Mouse (Mus musculus) embryonic stem cell, embryonic (primary cell): Measurements from ENCODE around the gene Higd1b.

Source experiments
- CTCF ChIA-PET, 4 experiments: fragments of 300-600 bp in 2 of 4; fragments of 350-600 bp in 2 of 4; sonication (Branson Sonifier 250); formaldehyde crosslinking; loops; one replicate each; lab custom pipeline; 2022; ENCODE audit warnings: inconsistent platforms in 2 of 4; lab: Charles Lee
- POLR2A ChIA-PET, 4 experiments: fragments of 300-600 bp in 2 of 4; fragments of 350-600 bp in 2 of 4; sonication (Branson Sonifier 250); formaldehyde crosslinking; loops; one replicate each; lab custom pipeline; 2022; ENCODE audit warnings: antibody characterized with exemption in 4 of 4, inconsistent platforms in 1 of 4; lab: Charles Lee

Gene Higd1b

GRCm38 (mm10) chr11:102835549-102835948 lies at the start of gene Higd1b:
Gene Higd1b, plus strand, starts transcription at chr11:102835849.
- ChIA-PET POLR2A (interaction anchor here in 3 of 4 experiments (0.7 to 1.9 kb wide), 13 partner anchors 8 to 66 kb away, joined by 3 to 9 read pairs (median 4); no protein-coding TSS in a partner anchor), CTCF (interaction anchor here in 2 of 4 experiments (0.6 to 1.5 kb wide), 7 partner anchors 17 to 324 kb away, joined by 3 to 4 read pairs (median 3); no protein-coding TSS in a partner anchor)

GRCm38 (mm10) chr11:102787688-102788177 lies 47.9 kb upstream of the Higd1b start:
- ChIA-PET POLR2A (interaction anchor here in 2 of 4 experiments (0.6 to 3.5 kb wide), 10 partner anchors 9 to 345 kb away, joined by 3 to 18 read pairs (median 4); no protein-coding TSS in a partner anchor), CTCF (interaction anchor here in 2 of 4 experiments (1.2 to 1.4 kb wide), 2 partner anchors 13 to 14 kb away, joined by 3 to 4 read pairs; no protein-coding TSS in a partner anchor)

GRCm38 (mm10) chr11:102791682-102792445 lies 43.8 kb upstream of the Higd1b start:
- POLR2A ChIA-PET = interaction anchor here in 2 of 4 experiments (0.6 to 1.4 kb wide), 5 partner anchors 16 to 65 kb away, joined by 3 to 4 read pairs (median 3); no protein-coding TSS in a partner anchor
- CTCF ChIA-PET = interaction anchor here in 1 of 4 experiments (0.5 kb wide), 1 partner anchor 56 kb away, joined by 8 read pairs; no protein-coding TSS in a partner anchor

GRCm38 (mm10) chr11:102794157-102794556 lies 41.5 kb upstream of the Higd1b start:
- ChIA-PET CTCF (no interaction called here), POLR2A (interaction anchor here in 3 of 4 experiments (0.5 to 2.5 kb wide), 10 partner anchors 9 to 318 kb away, joined by 3 to 6 read pairs (median 4); partner anchors contain the start of genes Ccdc103 (in 1 of the 3) and Eftud2 (in 1 of the 3))

GRCm38 (mm10) chr11:102803453-102803852 lies 32.2 kb upstream of the Higd1b start:
- ChIA-PET CTCF (interaction anchor here in 2 of 4 experiments (0.7 to 1.7 kb wide), 2 partner anchors 28 to 55 kb away, joined by 3 to 5 read pairs; no protein-coding TSS in a partner anchor), POLR2A (interaction anchor here in 2 of 4 experiments (0.9 to 2.5 kb wide), 11 partner anchors 9 to 312 kb away, joined by 3 to 11 read pairs (median 4); partner anchors contain the start of genes Gjc1 (in 1 of the 2), Hexim1 (in 1 of the 2) and Higd1b (in 1 of the 2))

GRCm38 (mm10) chr11:102808246-102808645 lies 27.4 kb upstream of the Higd1b start:
- ChIA-PET POLR2A (interaction anchor here (0.6 to 3.6 kb wide), 8 partner anchors 8 to 617 kb away, joined by 3 to 11 read pairs (median 4); no protein-coding TSS in a partner anchor), CTCF (interaction anchor here in 1 of 4 experiments (0.7 kb wide), 1 partner anchor 21 kb away, joined by 3 read pairs; no protein-coding TSS in a partner anchor)

- CTCF ChIA-PET = interaction anchor here in 2 of 4 experiments (1.3 to 1.7 kb wide), 2 partner anchors 41 to 121 kb away, joined by 3 to 4 read pairs; no protein-coding TSS in a partner anchor
- POLR2A ChIA-PET = interaction anchor here in 3 of 4 experiments (0.7 to 3.6 kb wide), 22 partner anchors 9 to 364 kb away, joined by 3 to 18 read pairs (median 4); partner anchors contain the start of genes Gjc1 (in 2 of the 3), Ccdc103 (in 1 of the 3), Eftud2 (in 1 of the 3) and Hexim1 (in 1 of the 3)
Measured at GRCm38 (mm10) chr11:102810721-102811485, 24.7 kb upstream of the Higd1b start.

GRCm38 (mm10) chr11:102814881-102815280 lies 20.8 kb upstream of the Higd1b start:
- ChIA-PET CTCF (interaction anchor here in 2 of 4 experiments (0.9 to 1.0 kb wide), 2 partner anchors 41 kb away, joined by 3 read pairs; no protein-coding TSS in a partner anchor), POLR2A (interaction anchor here in 3 of 4 experiments (0.6 to 2.8 kb wide), 13 partner anchors 9 to 324 kb away, joined by 3 to 15 read pairs (median 5); partner anchors contain the start of gene Hexim1 (in 1 of the 3))

GRCm38 (mm10) chr11:102818121-102819020 lies 17.3 kb upstream of the Higd1b start:
- CTCF ChIA-PET = interaction anchor here in 1 of 4 experiments (0.5 kb wide), 1 partner anchor 108 kb away, joined by 3 read pairs; no protein-coding TSS in a partner anchor
- POLR2A ChIA-PET = interaction anchor here in 2 of 4 experiments (0.6 to 3.1 kb wide), 9 partner anchors 9 to 75 kb away, joined by 3 to 12 read pairs (median 4); partner anchors contain the start of gene Fam187a (in 1 of the 2)

GRCm38 (mm10) chr11:102819021-102819782 lies 16.4 kb upstream of the Higd1b start, which contains the start of gene Gjc1:
Gene Gjc1, minus strand, starts transcription at chr11:102819700.
- POLR2A ChIA-PET = interaction anchor here in 3 of 4 experiments (0.6 to 3.8 kb wide), 21 partner anchors 8 to 915 kb away, joined by 3 to 25 read pairs (median 5); partner anchors contain the start of genes Ccdc103 (in 1 of the 3), Eftud2 (in 1 of the 3), Hexim1 (in 1 of the 3) and Kif18b (in 1 of the 3)
- CTCF ChIA-PET = no interaction called here

GRCm38 (mm10) chr11:102819783-102820385 lies 15.8 kb upstream of the Higd1b start:
- CTCF ChIA-PET = interaction anchor here (0.6 to 1.4 kb wide), 19 partner anchors 10 to 1790 kb away, joined by 3 to 5 read pairs (median 3); no protein-coding TSS in a partner anchor
- POLR2A ChIA-PET = interaction anchor here (0.6 to 3.8 kb wide), 84 partner anchors 8 to 1517 kb away, joined by 3 to 25 read pairs (median 4); partner anchors contain the start of genes Hexim1 (in 3 of the 4), Ccdc103 (in 2 of the 4), Eftud2 (in 2 of the 4) and Dcakd (in 1 of the 4)

- ChIA-PET CTCF (interaction anchor here (0.6 to 1.4 kb wide), 22 partner anchors 10 to 1789 kb away, joined by 3 to 6 read pairs (median 3); no protein-coding TSS in a partner anchor), POLR2A (interaction anchor here (0.6 to 3.8 kb wide), 85 partner anchors 9 to 1518 kb away, joined by 3 to 25 read pairs (median 4); partner anchors contain the start of genes Hexim1 (in 3 of the 4), Ccdc103 (in 2 of the 4), Eftud2 (in 2 of the 4) and Dcakd (in 1 of the 4))
Measured at GRCm38 (mm10) chr11:102820432-102820831, 15.2 kb upstream of the Higd1b start.

- POLR2A ChIA-PET = interaction anchor here (0.6 to 3.8 kb wide), 32 partner anchors 9 to 473 kb away, joined by 3 to 25 read pairs (median 6); partner anchors contain the start of genes Hexim1 (in 2 of the 4), Ccdc103 (in 1 of the 4), Eftud2 (in 1 of the 4) and Slc25a39 (in 1 of the 4)
- CTCF ChIA-PET = interaction anchor here in 3 of 4 experiments (0.7 to 1.4 kb wide), 6 partner anchors 9 to 451 kb away, joined by 3 to 6 read pairs (median 4); no protein-coding TSS in a partner anchor
Measured at GRCm38 (mm10) chr11:102821231-102821630, 14.4 kb upstream of the Higd1b start.

- CTCF ChIA-PET = interaction anchor here in 2 of 4 experiments (0.5 to 1.0 kb wide), 2 partner anchors 52 to 582 kb away, joined by 3 to 15 read pairs; no protein-coding TSS in a partner anchor
- POLR2A ChIA-PET = interaction anchor here in 2 of 4 experiments (1.0 to 3.6 kb wide), 8 partner anchors 10 to 52 kb away, joined by 3 to 20 read pairs (median 5); partner anchors contain the start of gene Higd1b (in 1 of the 2)
Measured at GRCm38 (mm10) chr11:102826476-102826875, 9.2 kb upstream of the Higd1b start.
